Mouse (Mus musculus): ENCODE measurements around the gene Ykt6. TPM values are rescaled to one million over a fixed set of nuclear protein-coding genes. Genes with fewer than 3 reads are reported as not detected.

Ykt6 gene
- total and polyA plus RNA-seq, 3 experiments: 79.8 to 117 (median 95.8) TPM

DNA sequence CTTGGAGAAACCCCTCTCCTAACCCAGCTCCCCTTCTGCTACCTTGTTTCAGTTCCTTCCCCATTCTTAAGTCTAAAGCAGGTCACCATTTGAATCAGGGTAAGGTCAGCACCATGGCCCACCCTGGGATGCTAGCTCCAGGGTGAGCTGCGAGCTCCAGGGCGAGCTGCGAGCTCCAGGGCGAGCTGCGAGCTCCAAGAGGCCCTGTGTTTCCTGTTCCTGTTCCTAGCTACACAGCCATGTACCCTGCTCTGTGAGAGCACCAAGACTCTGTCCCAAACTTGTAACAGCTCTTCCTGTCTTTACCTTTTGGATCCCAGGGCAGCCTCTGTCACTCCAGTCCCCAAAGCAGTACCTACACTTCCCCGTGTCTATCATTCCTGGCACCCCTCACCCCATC is 18.6 kb downstream of the Ykt6 start:
- dilution Hi-C loops (cut with MboI; ENCODE audit: extremely low pct_ligation_motif_present, extremely low pct_unique_long_range_greater_than_20kb, low sequenced_read_pairs): no loop called here
- Histone ChIP-seq H3K27ac (ENCODE audit: insufficient read depth, low read depth) (no peak overlapping the region), H3K9ac (ENCODE audit: insufficient read depth, low read depth) (no peak overlapping the region), H3K9me3 (replicated peaks; ENCODE audit: low read length) (no peaks in the 10 kb centered on the region), H3K4me3 (replicated peaks in 1 of 3; ENCODE audit: low read depth in 2 of 3, low read length in 2 of 3, poor library complexity in 1 of 3) (no peak overlapping the region), H3K79me2 (replicated peaks; ENCODE audit: control insufficient read depth, extremely low read depth, insufficient read depth, poor library complexity, severe bottlenecking) (no peaks in the 10 kb centered on the region), H3K27me3 (replicated peaks) (no peaks in the 10 kb centered on the region), H3K4me2 (ENCODE audit: insufficient read depth, low read depth, poor library complexity, severe bottlenecking) (no peak overlapping the region), H3K36me3 (replicated peaks in 1 of 2; ENCODE audit: control insufficient read depth in 1 of 2, insufficient read depth in 1 of 2, low read length in 1 of 2) (peaks cover 11 to 32% of the 10 kb centered on the region in 2 experiments), H3K4me1 (ENCODE audit: control insufficient read depth in 1 of 2, insufficient read depth in 2 of 2) (peaks cover 11 to 18% of the 10 kb centered on the region in 2 experiments)
- in situ Hi-C loops (cut with MboI; ENCODE audit: low pct_ligation_motif_present, low pct_unique_long_range_greater_than_20kb, low sequenced_read_pairs): no loop called here
- no peak for TF ChIP-seq NELFE (IDR thresholded peaks at IDR 0.05; ENCODE audit: low read depth, low read length)
- TF ChIP-seq ELF1 (IDR thresholded peaks at IDR 0.05; ENCODE audit: low read depth, low read length): no peak
- TF ChIP-seq TBP (conservative IDR thresholded peaks at IDR 0.05; ENCODE audit: low read depth, low read length): no peak
- no peak for TF ChIP-seq ZNF384 (IDR thresholded peaks at IDR 0.05; ENCODE audit: low read depth, low read length)
- TF ChIP-seq UBTF (IDR thresholded peaks at IDR 0.05; ENCODE audit: low read depth, low read length): no peak
- no peak for TF ChIP-seq RCOR1 (conservative IDR thresholded peaks at IDR 0.05; ENCODE audit: low read depth, low read length)
- TF ChIP-seq MXI1 (IDR thresholded peaks at IDR 0.05; ENCODE audit: low read depth, low read length): no peak
- no peak for TF ChIP-seq GABPA (IDR thresholded peaks at IDR 0.05; ENCODE audit: insufficient replicate concordance, low read depth, low read length)
- no peak for TF ChIP-seq BHLHE40 (IDR thresholded peaks at IDR 0.05; ENCODE audit: low read depth, low read length)
- no peak for TF ChIP-seq POLR2AphosphoS2 (IDR thresholded peaks at IDR 0.05; ENCODE audit: low read depth, low read length)
- TF ChIP-seq MAX (IDR thresholded peaks at IDR 0.05; ENCODE audit: low read length): no peak
- TF ChIP-seq E2F4 (IDR thresholded peaks at IDR 0.05; ENCODE audit: insufficient replicate concordance, low read depth, low read length): no peak
- TF ChIP-seq USF1 (IDR thresholded peaks at IDR 0.05; ENCODE audit: low read depth, low read length): no peak
- no peak for TF ChIP-seq PAX5 (IDR thresholded peaks at IDR 0.05; ENCODE audit: low read length)
- TF ChIP-seq ETS1 (conservative IDR thresholded peaks at IDR 0.05; ENCODE audit: low read depth, low read length): no peak
- no peak for TF ChIP-seq JUND (conservative IDR thresholded peaks at IDR 0.05; ENCODE audit: low read depth, low read length)
- no peak for TF ChIP-seq ZC3H11A (IDR thresholded peaks at IDR 0.05; ENCODE audit: low read depth, low read length)
- TF ChIP-seq SIN3A (IDR thresholded peaks at IDR 0.05; ENCODE audit: low read length): no peak
- no peak for TF ChIP-seq USF2 (conservative IDR thresholded peaks at IDR 0.05; ENCODE audit: low read depth, low read length)
- TF ChIP-seq ZKSCAN1 (IDR thresholded peaks at IDR 0.05; ENCODE audit: borderline replicate concordance, low read depth, low read length): no peak
- DNase-seq (ENCODE audit: extremely low read depth): no peak

DNA sequence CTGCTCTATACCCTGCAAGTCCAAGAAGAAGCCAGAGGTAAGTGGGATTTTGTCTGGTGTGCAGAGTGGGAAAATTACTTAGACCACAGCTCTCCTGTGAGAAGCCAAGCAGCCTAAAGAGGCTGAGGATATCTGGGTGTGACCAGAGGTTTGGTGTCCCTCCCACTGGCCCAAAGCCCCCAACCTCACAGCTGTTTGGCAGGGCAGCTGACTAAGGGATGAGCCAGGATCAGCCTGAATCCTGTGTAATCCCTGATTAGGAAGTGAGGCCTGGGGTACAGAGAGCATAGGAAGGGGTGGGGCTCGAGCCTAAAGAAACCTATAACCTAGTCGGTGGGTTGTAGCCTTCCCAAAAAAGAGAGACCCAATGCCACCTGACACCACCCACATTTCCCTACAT is 19.6 kb downstream of the Ykt6 start:
- in situ Hi-C loops (cut with MboI; ENCODE audit: low pct_ligation_motif_present, low pct_unique_long_range_greater_than_20kb, low sequenced_read_pairs): no loop called here
- no peak for TF ChIP-seq HCFC1 (IDR thresholded peaks at IDR 0.05; ENCODE audit: low read depth, low read length)
- TF ChIP-seq KAT2A (IDR thresholded peaks at IDR 0.05; ENCODE audit: insufficient replicate concordance, low read length): no peak
- no peak for TF ChIP-seq E2F4 (IDR thresholded peaks at IDR 0.05; ENCODE audit: insufficient replicate concordance, low read depth, low read length)
- TF ChIP-seq MXI1 (IDR thresholded peaks at IDR 0.05; ENCODE audit: low read depth, low read length): no peak
- no peak for TF ChIP-seq NRF1 (IDR thresholded peaks at IDR 0.05; ENCODE audit: low read depth, low read length)
- no peak for TF ChIP-seq MAFK (IDR thresholded peaks at IDR 0.05; ENCODE audit: insufficient replicate concordance, low read length)
- no peak for TF ChIP-seq IRF4 (IDR thresholded peaks at IDR 0.05; ENCODE audit: low read depth, low read length)
- TF ChIP-seq ETS1 (conservative IDR thresholded peaks at IDR 0.05; ENCODE audit: low read depth, low read length): no peak
- TF ChIP-seq UBTF (IDR thresholded peaks at IDR 0.05; ENCODE audit: low read depth, low read length): no peak
- TF ChIP-seq ZMIZ1 (IDR thresholded peaks at IDR 0.05; ENCODE audit: low read depth, low read length): no peak
- no peak for TF ChIP-seq USF1 (IDR thresholded peaks at IDR 0.05; ENCODE audit: low read depth, low read length)
- Histone ChIP-seq H3K9ac (ENCODE audit: insufficient read depth, low read depth) (no peak overlapping the region), H3K9me3 (replicated peaks; ENCODE audit: low read length) (no peaks in the 10 kb centered on the region), H3K4me3 (replicated peaks in 1 of 3; ENCODE audit: low read depth in 2 of 3, low read length in 2 of 3, poor library complexity in 1 of 3) (no peak overlapping the region), H3K79me2 (replicated peaks; ENCODE audit: control insufficient read depth, extremely low read depth, insufficient read depth, poor library complexity, severe bottlenecking) (no peaks in the 10 kb centered on the region), H3K4me1 (ENCODE audit: control insufficient read depth in 1 of 2, insufficient read depth in 2 of 2) (peaks cover 16 to 24% of the 10 kb centered on the region in 2 experiments), H3K27ac (ENCODE audit: insufficient read depth, low read depth) (no peak overlapping the region), H3K4me2 (ENCODE audit: insufficient read depth, low read depth, poor library complexity, severe bottlenecking) (no peak overlapping the region), H3K36me3 (replicated peaks in 1 of 2; ENCODE audit: control insufficient read depth in 1 of 2, insufficient read depth in 1 of 2, low read length in 1 of 2) (peaks cover 8 to 22% of the 10 kb centered on the region in 2 experiments), H3K27me3 (replicated peaks) (no peaks in the 10 kb centered on the region)
- dilution Hi-C loops (cut with MboI; ENCODE audit: extremely low pct_ligation_motif_present, extremely low pct_unique_long_range_greater_than_20kb, low sequenced_read_pairs): no loop called here
- DNase-seq (ENCODE audit: extremely low read depth): no peak
